Mouse (Mus musculus) erythroblast, embryonic 14.5 days (primary cell): Measurements from ENCODE around the gene Bpnt1.

Experiments used
- GATA1 ChIP-seq: IDR thresholded peaks from 2 replicates; pipeline ENCODE4 v1.6.1; 2012; ENCODE audit warnings: low read length, inconsistent platforms, mixed read lengths
- TAL1 ChIP-seq: IDR thresholded peaks from 3 replicates; pipeline ENCODE4 v1.6.1; 2012; ENCODE audit warnings: low read length, inconsistent platforms, mixed read lengths

DNA sequence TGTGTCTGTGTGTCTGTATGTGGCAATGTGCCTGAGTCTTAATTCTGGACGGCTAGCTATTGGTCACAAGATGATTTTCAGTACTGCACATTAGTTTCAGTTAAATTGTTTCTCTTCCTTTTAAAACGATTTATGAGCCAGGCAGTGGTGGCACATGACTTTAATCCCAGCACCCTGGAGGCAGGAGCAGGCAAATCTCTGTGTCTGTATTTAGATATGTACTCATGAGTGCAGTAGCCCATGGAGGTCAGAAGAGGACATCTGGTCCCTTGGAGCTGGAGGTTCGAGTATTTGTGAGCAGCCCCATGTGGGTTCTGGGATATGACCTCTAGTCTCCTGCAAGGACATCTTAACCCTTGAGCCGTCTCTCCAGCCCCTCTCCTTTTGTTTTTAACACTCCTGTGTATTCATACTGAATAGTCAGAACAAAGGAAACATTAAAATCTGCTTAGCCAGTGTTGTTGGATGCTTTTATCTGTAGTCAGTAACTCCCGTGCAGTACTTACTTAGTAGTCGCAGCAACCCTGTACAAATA is 3.3 kb downstream of the Bpnt1 start:
- TF ChIP-seq GATA1 (no peak), TAL1 (no peak)
